Mouse (Mus musculus) cerebellum, adult 2 months (tissue): Measurements from ENCODE around the gene Trp53i13. TPM values are rescaled to one million over a fixed set of nuclear protein-coding genes. Genes with fewer than 3 reads are reported as not detected.

ENCODE experiments used
- DNase-seq, 2 experiments: peaks; one replicate each; pipeline ENCODE4 v3.0.0; 2021
- H3K27ac ChIP-seq: fragments of 200-500 bp; 2 replicates; pipeline ENCODE4 v1.5.1; 2012; ENCODE audit warnings: low read length, control low read depth, inconsistent platforms; ENCODE audit not compliant: insufficient read depth
- H3K27me3 ChIP-seq: fragments of 200-500 bp; 2 replicates; pipeline ENCODE4 v1.6.1; 2012; ENCODE audit warnings: inconsistent platforms, mild to moderate bottlenecking, low read length, moderate library complexity; ENCODE audit not compliant: control insufficient read depth, insufficient read depth
- H3K4me1 ChIP-seq: fragments of 200-500 bp; 2 replicates; pipeline ENCODE4 v1.6.1; 2011; ENCODE audit warnings: low read length; ENCODE audit not compliant: control insufficient read depth, insufficient read depth
- H3K4me3 ChIP-seq: fragments of 200-500 bp; replicated peaks from 2 replicates; pipeline ENCODE3; 2011; ENCODE audit warnings: mild to moderate bottlenecking, low read depth, low read length, control low read depth; ENCODE audit not compliant: insufficient read depth
- CTCF ChIP-seq: fragments of 200-500 bp; IDR thresholded peaks from 2 replicates; pipeline ENCODE4 v1.5.1; 2011; ENCODE audit warnings: low read depth, mild to moderate bottlenecking, control low read depth, low read length, moderate library complexity, borderline replicate concordance; ENCODE audit not compliant: insufficient read depth
- POLR2A ChIP-seq: fragments of 200-500 bp; IDR thresholded peaks from 2 replicates; pipeline ENCODE4 v1.6.1; 2011; ENCODE audit warnings: low read length, control low read depth, borderline replicate concordance; ENCODE audit not compliant: insufficient read depth
- WGBS: fragments of 180-500 bp; shearing (Covaris S2); methylation state at CpG from one replicate; pipeline ENCODE4 v1.1.7; 2018; 5-methylcytosine and 5-hydroxymethylcytosine counted together
- polyA plus RNA-seq: library from polyadenylated mRNA; depleted of rRNA; stranded (reverse); fragments of >200 nt; gene quantifications from 2 replicates; pipeline ENCODE4 v1.2.3, GENCODE M21; 2012

Trp53i13 gene
- polyA plus RNA-seq, 1 experiment, result 11.6 TPM

DNA sequence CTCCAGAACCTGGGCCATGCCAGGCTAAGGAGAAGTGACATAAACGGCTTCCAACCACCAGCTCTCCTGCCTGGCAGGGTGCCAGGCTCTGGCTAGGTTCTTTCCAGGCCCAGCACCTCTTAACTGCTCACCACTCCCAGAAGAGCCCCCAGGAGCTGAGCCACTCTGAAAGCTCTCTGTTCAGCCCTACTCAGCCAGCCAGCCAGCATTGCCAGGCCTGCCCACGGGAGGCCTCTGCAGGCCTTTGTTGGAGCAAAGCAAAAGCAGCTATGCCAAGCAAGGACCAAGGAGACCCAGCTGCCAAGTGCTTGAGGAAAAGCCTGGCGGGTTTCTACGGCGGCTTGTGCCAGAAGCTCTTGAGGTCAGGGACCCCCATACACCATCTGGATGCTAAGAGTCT, 29.0 kb downstream of the Trp53i13 start:
- peak overlapping the region; percentile 1; the same call in 1 of the 2 replicates for H3K27ac ChIP-seq
- peak; percentile 72 to 75 for DNase-seq
- WGBS, result 4% methylated on average over 5 of the region's 5 CpGs
- no peak overlapping the region for H3K4me3 ChIP-seq
- TF ChIP-seq POLR2A (no peak), CTCF (no peak)
- peaks cover 43% of the 10 kb centered on the region for H3K4me1 ChIP-seq
- no peaks in the 10 kb centered on the region for H3K27me3 ChIP-seq

DNA sequence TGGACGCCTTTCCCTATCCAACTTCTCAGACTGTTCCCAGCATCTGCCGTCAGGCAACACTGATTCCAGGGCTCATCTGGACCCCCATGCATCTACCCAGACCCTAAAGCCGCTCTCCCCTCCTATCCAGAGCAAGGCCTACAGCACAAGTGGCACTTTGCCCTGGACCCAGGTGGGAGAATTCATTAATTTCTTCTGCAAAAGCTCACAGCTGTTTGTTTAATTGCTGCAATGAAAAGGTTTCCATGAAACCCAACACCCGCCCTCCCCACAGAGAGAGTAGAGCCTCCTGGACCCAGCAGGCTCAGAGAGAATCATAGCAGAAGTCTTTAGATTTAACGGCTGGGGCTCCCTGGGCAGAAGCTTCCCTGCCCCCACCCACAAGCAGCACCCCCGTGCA, 30.6 kb downstream of the Trp53i13 start:
- DNase-seq, result no peak
- Histone ChIP-seq H3K27me3 (no peaks in the 10 kb centered on the region), H3K4me3 (no peak overlapping the region), H3K4me1 (peaks cover 42% of the 10 kb centered on the region), H3K27ac (no peak overlapping the region)
- TF ChIP-seq POLR2A (no peak), CTCF (no peak)
- WGBS, result 56% methylated on average over 6 of the region's 6 CpGs

DNA sequence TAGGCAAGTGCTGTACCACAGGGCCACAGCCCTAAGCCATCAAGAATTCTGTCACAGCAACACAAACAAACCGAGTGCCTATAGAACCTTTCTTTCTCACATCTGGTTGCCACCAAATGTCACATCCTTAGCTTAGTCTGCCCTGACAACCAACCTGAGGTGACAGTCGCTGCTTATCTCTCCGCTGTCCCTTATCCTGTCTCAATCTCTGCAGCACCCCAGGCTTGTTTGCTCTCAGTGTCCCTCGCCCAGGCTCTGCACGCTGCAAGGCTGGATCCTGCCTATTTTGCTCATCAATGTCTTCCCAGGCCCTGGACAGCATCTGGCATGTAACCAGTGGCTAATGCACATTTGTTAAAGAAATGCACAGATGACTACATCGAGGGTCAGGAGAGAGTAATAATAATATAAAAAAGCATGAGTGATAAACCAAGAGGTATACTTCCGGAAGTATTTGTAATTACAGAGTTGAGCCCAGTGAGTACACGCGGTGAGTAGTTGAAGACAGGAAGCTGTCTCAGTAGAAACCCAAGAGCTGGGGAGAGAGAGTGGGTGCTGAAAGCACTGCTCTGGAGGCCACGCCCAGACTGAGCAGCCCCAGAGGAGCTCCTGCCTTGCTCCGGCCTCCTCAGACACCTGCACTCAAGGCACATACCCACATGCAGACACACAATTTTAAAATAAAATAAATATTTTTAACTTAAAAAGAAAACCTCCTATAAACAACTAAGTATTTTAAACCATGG, 32.1 kb downstream of the Trp53i13 start:
- 0 out of 2 replicates have a peak overlapping the region, but pooled peaks have one; percentile 29 for H3K27ac ChIP-seq
- H3K27me3 ChIP-seq, result no peaks in the 10 kb centered on the region
- no peak for DNase-seq
- 81% methylated on average over 11 of the region's 11 CpGs for WGBS
- no peak overlapping the region for H3K4me3 ChIP-seq
- TF ChIP-seq CTCF, result no peak
- no peak for TF ChIP-seq POLR2A
- H3K4me1 ChIP-seq, result peaks cover 40% of the 10 kb centered on the region

DNA sequence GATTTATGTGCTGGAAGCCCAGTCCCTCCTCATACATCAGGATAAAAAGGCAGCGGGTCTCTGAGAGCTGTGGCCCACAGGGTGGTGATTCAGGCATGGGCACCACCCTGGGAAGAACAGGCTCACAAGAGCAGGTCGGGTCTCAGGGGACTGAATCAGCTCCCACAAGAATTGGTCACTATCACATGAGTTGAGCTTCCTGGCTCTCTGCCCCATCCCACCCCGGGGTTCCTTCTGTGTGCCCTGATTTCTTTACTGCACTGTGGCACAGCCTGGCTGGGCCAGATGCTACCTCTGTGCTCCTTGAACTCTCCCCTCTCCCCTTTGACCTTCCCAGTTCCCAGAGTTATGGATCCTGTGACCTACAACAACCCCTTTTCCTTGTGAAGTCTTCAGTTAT, 32.7 kb downstream of the Trp53i13 start:
- TF ChIP-seq POLR2A (no peak), CTCF (no peak)
- 41% methylated on average over 3 of the region's 3 CpGs for WGBS
- no peak overlapping the region for H3K4me3 ChIP-seq
- H3K27ac ChIP-seq, result peak overlapping the region; percentile 29; the same call in 1 of the 2 replicates
- DNase-seq, result no peak
- H3K27me3 ChIP-seq, result no peaks in the 10 kb centered on the region
- peaks cover 40% of the 10 kb centered on the region for H3K4me1 ChIP-seq

DNA sequence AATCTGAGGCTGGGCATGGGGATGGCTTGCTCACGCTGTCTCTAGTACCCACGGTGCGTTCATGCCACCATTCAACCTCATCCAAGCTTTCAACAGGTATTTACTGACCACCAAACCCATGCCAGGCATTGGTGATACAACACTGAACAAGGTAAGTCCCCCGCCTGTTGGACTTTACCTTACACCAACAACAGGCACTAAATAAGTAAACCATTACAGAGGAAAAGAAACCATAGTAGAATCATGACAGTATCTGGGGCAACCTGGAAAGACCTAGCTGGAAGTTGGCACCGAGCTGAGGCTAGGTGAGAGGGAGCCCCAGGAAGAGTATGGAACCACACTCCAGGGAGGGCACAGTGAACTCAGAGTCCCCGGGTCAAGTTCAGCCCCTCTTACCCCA, 38.9 kb downstream of the Trp53i13 start:
- WGBS, result 90% methylated on average over 6 of the region's 6 CpGs
- no peak for DNase-seq
- no peak overlapping the region for H3K27ac ChIP-seq
- no peak for TF ChIP-seq CTCF
- TF ChIP-seq POLR2A, result no peak
- H3K4me3 ChIP-seq, result no peak overlapping the region
- peaks cover 14% of the 10 kb centered on the region for H3K4me1 ChIP-seq
- no peaks in the 10 kb centered on the region for H3K27me3 ChIP-seq

DNA sequence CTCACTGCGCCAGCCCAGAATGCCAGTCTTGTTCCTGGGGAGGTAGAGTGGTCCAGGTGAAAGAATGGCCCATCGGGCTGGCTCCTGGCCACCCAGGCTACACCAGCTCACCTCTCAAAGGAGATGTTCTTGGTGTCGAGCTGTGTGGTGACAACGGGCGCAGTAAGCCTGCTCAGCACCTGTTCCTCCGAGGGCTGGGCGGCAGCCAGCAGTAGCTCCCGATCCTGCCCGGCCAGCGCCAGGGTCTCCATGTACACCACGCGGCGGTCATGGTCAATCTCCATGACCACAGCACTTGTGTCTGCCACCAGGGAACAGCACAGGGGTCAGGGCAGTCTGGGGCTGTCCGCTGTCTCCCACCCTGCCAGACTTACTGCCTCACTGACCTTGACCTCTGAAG, 39.6 kb downstream of the Trp53i13 start:
- H3K4me1 ChIP-seq, result peaks cover 11% of the 10 kb centered on the region
- no peak overlapping the region for H3K4me3 ChIP-seq
- no peak overlapping the region for H3K27ac ChIP-seq
- no peak for DNase-seq
- no peak for TF ChIP-seq CTCF
- no peak for TF ChIP-seq POLR2A
- 46% methylated on average over 14 of the region's 14 CpGs for WGBS
- H3K27me3 ChIP-seq, result no peaks in the 10 kb centered on the region

DNA sequence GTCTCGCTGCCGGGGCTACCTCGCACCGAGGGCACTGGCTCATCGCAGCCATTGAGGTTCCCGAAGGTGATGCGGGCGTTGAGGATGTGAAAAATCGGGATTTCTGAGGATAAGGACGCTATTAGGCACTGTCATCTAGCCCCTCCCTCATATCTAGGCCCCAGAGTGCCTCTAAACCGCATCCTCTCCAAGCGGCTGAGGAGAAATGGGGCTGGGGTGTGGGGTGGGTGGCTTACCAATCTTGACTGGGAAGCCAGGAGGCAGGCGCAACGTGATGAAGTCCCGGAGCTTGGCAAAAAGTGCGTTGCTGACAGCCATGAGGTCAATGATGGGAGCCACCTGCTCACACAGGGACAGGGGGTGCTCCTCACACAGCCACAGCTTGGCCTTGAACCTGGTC, 43.0 kb downstream of the Trp53i13 start:
- no peak overlapping the region for H3K27ac ChIP-seq
- DNase-seq, result no peak
- TF ChIP-seq CTCF, result no peak
- no peak for TF ChIP-seq POLR2A
- no peaks in the 10 kb centered on the region for H3K27me3 ChIP-seq
- WGBS, result 88% methylated on average over 16 of the region's 16 CpGs
- H3K4me3 ChIP-seq, result no peak overlapping the region
- peaks cover 11% of the 10 kb centered on the region for H3K4me1 ChIP-seq

DNA sequence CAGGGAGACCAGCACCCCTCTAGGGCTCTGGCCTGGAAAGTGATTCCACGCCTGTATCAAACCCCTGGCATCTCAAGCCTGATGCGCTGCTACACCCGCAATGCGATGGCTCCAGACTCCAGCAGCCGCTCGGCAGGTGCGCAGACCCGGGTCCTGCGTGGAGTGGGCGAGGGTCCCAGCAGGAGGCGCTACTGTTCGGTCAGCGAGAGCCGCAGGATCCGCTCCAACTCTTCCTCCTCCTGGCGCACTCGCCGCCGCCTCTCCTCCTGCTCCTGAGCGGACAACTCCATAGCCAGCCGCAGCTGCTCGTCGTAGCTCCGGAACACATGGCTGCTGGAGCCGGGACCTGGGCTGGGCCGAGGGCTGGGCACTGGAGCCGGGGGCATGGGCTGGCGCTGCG, 44.4 kb downstream of the Trp53i13 start:
- Histone ChIP-seq H3K27me3 (no peaks in the 10 kb centered on the region), H3K4me1 (peaks cover 5% of the 10 kb centered on the region), H3K27ac (no peak overlapping the region), H3K4me3 (no peak overlapping the region)
- WGBS, result 75% methylated on average over 29 of the region's 29 CpGs
- DNase-seq, result no peak
- TF ChIP-seq CTCF (no peak), POLR2A (no peak)
